Mouse (Mus musculus) heart, postnatal 0 days (tissue): ENCODE measurements around the gene Rsf1.

Experiments used
- CTCF ChIP-seq: IDR thresholded peaks from 2 replicates; pipeline ENCODE4 v1.5.1; 2016; ENCODE audit warnings: antibody characterized with exemption, control low read depth, low read depth
- EP300 ChIP-seq: IDR thresholded peaks from 2 replicates; pipeline ENCODE4 v1.6.1; 2016; ENCODE audit warnings: antibody characterized with exemption, low read depth

DNA sequence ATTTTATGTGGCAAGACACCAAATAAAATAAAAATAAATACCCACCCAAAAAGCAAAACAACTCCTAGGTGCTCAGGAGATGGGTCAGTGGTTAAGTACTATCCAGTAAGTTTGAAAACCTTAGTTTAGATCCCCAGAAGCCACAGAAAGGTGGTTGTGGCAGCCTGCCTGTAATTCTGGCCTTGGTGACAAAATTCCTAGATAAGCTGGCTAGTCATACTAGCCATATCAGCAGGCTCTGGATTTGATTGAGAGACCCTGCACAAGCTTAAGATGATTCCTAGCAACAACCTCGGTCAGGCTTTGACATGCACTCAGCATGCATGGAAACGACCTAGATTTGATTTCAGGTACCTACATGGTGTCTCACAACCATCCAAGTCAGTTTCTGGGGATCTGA is 49.7 kb downstream of the Rsf1 start:
- TF ChIP-seq CTCF (no peak), EP300 (no peak)
